Mouse (Mus musculus) hindbrain, postnatal 0 days (tissue): ENCODE results near the gene Kcnn3. TPM values are rescaled to one million over a fixed set of nuclear protein-coding genes. Genes with fewer than 3 reads are reported as not detected.

Source experiments
- ATAC-seq: fragments of 200-750 bp; cut with Nextera tagmentation; 2 replicates; pipeline ENCODE4 v1.8.0; 2017; ENCODE audit warnings: mild to moderate bottlenecking, moderate TSS enrichment, moderate library complexity
- DNase-seq: peaks from one replicate; pipeline ENCODE4 v3.0.0-alpha.2; 2015; ENCODE audit warnings: low spot score
- H3K27ac ChIP-seq: fragments of 300-500 bp; sonication (generic); 2 replicates; pipeline ENCODE4 v1.5.1; 2014; ENCODE audit warnings: mild to moderate bottlenecking
- H3K27me3 ChIP-seq: fragments of 300-500 bp; sonication (generic); 2 replicates; pipeline ENCODE4 v1.6.1; 2014; ENCODE audit warnings: low read length, mixed read lengths; ENCODE audit not compliant: insufficient read depth
- H3K36me3 ChIP-seq: fragments of 300-500 bp; sonication (generic); 2 replicates; pipeline ENCODE4 v1.6.1; 2014; ENCODE audit warnings: low read length, mixed read lengths; ENCODE audit not compliant: insufficient read depth
- H3K4me1 ChIP-seq: fragments of 300-500 bp; sonication (generic); 2 replicates; pipeline ENCODE4 v1.6.1; 2014; ENCODE audit warnings: antibody characterized with exemption, low read length, mixed read lengths; ENCODE audit not compliant: insufficient read depth
- H3K4me2 ChIP-seq: fragments of 300-500 bp; sonication (generic); 2 replicates; pipeline ENCODE4 v1.6.1; 2014; ENCODE audit warnings: low read depth, mild to moderate bottlenecking, low read length, moderate library complexity, mixed read lengths
- H3K4me3 ChIP-seq: fragments of 300-500 bp; sonication (generic); 2 replicates; pipeline ENCODE4 v1.5.1; 2014; ENCODE audit warnings: low read length
- H3K9ac ChIP-seq: fragments of 300-500 bp; sonication (generic); replicated peaks from 2 replicates; pipeline ENCODE4 v1.6.1; 2014; ENCODE audit warnings: mild to moderate bottlenecking, low read length, moderate library complexity, mixed read lengths
- H3K9me3 ChIP-seq: fragments of 300-500 bp; sonication (generic); 2 replicates; pipeline ENCODE4 v1.6.1; 2016; ENCODE audit warnings: low read length, mixed read lengths
- CTCF ChIP-seq: IDR thresholded peaks from 2 replicates; pipeline ENCODE4 v1.5.1; 2016; ENCODE audit warnings: antibody characterized with exemption, control low read depth, low read depth
- WGBS: fragments of 180-500 bp; shearing (Covaris S2); extraction: QIAGEN DNeasy Blood & Tissue Kit; methylation state at CpG from one replicate; pipeline ENCODE4 v1.1.7; 2014; 5-methylcytosine and 5-hydroxymethylcytosine counted together
- polyA plus RNA-seq: library from polyadenylated mRNA; unstranded; fragments of >200 nt; fragmentation: Nextera tagmentation; extraction: Ambion mirVana; gene quantifications from 2 replicates; pipeline ENCODE4 v1.2.1, GENCODE M21; 2015
- total RNA-seq: library from RNA; depleted of rRNA; stranded (reverse); fragments of >200 nt; gene quantifications from 2 replicates; pipeline ENCODE4 v1.2.3, GENCODE M21; 2014

Gene Kcnn3
- total and polyA plus RNA-seq, 2 experiments from 2014 or later = 7.4 to 27.3 TPM

DNA sequence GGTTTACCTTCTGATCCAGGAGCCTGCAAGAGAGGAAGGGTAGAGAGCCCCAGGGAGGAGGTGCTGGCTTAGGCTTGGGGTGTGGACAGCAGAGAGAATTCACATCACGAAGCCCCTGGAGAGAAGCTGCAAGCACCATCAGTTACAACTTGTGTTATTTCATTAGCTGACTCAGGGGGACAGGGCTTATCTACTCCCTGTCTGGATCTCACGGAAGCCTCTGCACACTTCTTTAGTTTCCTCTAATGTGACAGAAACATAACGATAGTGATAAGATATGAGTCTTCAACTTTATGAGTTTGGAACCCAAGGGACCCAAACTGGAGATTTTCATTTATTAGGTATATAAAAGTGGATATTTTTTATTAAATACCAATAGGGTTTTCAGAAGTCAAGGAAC, 50.4 kb downstream of the Kcnn3 start:
- ATAC-seq (no peak), DNase-seq (no peak)
- TF ChIP-seq CTCF = no peak
- no peaks in the 10 kb centered on the region; the same call in 1 of the 2 replicates for H3K36me3 ChIP-seq
- no peak overlapping the region for H3K9ac ChIP-seq
- WGBS = 69% methylated on average over 3 of the region's 3 CpGs
- no peak overlapping the region for H3K4me2 ChIP-seq
- 0 out of 2 replicates have a peak, but pooled peaks cover 7% of the 10 kb centered on the region for H3K4me1 ChIP-seq
- H3K27ac ChIP-seq = peak overlapping the region; percentile 29; the same call in 1 of the 2 replicates
- no peak overlapping the region for H3K4me3 ChIP-seq
- H3K27me3 ChIP-seq = no peaks in the 10 kb centered on the region
- no peaks in the 10 kb centered on the region for H3K9me3 ChIP-seq

DNA sequence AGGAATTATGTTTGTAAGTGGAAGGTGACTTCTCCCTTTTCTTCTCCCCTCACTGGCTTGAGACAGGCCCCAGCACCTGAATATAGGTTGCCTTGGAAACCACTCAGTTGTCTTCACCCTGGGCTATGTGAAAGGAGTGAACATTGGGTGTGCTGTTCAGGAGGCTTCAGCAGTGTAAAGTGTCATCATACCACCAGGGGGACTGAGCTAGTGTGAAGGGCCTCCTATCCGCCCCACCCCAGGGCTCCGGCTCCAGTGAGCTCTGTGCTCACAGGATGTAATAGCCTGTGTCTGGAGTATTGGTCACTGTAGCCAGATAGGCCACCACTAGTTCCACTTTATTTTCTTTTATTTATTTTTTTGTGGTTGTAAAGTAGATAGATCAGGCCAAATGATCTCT, 54.3 kb downstream of the Kcnn3 start:
- H3K4me3 ChIP-seq = no peak overlapping the region
- TF ChIP-seq CTCF = peak; percentile 56
- H3K9me3 ChIP-seq = no peaks in the 10 kb centered on the region
- no peak overlapping the region for H3K9ac ChIP-seq
- DNase-seq (peak; percentile 44), ATAC-seq (peak; percentile 50; the same call in 1 of the 2 replicates)
- H3K4me1 ChIP-seq = 0 out of 2 replicates have a peak, but pooled peaks cover 7% of the 10 kb centered on the region
- 45% methylated on average over 2 of the region's 2 CpGs for WGBS
- no peaks in the 10 kb centered on the region for H3K36me3 ChIP-seq
- H3K27me3 ChIP-seq = no peaks in the 10 kb centered on the region
- H3K4me2 ChIP-seq = no peak overlapping the region
- no peak overlapping the region for H3K27ac ChIP-seq

DNA sequence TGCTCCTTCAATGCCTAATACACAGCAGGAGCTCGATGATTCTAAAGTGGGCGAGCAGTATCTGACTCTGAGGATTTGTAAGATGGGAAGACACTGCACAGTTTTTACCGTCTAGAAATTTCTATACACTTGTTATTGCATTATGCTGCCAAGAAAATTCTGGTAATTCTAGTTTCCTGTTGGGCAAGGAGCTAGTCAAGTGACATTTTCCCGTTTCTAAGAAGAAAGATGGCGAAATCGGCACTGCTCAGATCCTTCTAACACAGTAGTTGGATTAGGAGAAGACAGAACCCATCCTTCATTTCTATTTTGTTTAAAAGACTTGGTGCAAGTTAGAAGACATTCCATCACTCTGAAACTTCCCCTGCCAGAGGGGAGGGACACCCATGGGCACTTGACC, 56.4 kb downstream of the Kcnn3 start:
- no peak overlapping the region for H3K4me3 ChIP-seq
- H3K9me3 ChIP-seq = no peaks in the 10 kb centered on the region
- 92% methylated on average over 6 of the region's 6 CpGs for WGBS
- no peak for TF ChIP-seq CTCF
- H3K4me1 ChIP-seq = no peaks in the 10 kb centered on the region
- no peaks in the 10 kb centered on the region for H3K27me3 ChIP-seq
- H3K9ac ChIP-seq = no peak overlapping the region
- no peak overlapping the region for H3K27ac ChIP-seq
- DNase-seq = no peak
- ATAC-seq = no peak
- no peaks in the 10 kb centered on the region for H3K36me3 ChIP-seq
- no peak overlapping the region for H3K4me2 ChIP-seq

DNA sequence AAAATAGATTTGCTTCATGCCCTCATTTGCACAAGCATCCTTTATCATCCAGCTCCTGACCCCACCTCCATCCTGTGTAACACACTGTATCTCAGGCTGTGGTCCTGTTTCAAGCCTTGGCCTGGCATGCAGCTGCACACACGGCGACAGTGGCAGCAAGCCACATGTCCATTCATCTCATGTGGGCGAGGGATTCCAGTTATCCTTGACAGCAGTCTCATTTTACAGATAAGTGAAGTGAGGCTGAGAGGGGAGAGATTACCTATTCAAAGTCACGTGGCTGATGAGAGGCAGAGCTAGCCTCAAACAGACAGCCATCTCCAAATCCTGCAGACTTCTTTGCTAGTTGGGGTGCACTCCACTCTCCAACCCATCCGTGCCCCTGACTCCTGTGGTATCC, 57.2 kb downstream of the Kcnn3 start:
- no peak overlapping the region for H3K9ac ChIP-seq
- no peak overlapping the region for H3K4me2 ChIP-seq
- ATAC-seq (no peak), DNase-seq (no peak)
- no peaks in the 10 kb centered on the region for H3K36me3 ChIP-seq
- no peak overlapping the region for H3K4me3 ChIP-seq
- H3K27ac ChIP-seq = no peak overlapping the region
- H3K9me3 ChIP-seq = no peaks in the 10 kb centered on the region
- no peaks in the 10 kb centered on the region for H3K27me3 ChIP-seq
- WGBS = 74% methylated on average over 5 of the region's 5 CpGs
- H3K4me1 ChIP-seq = no peaks in the 10 kb centered on the region
- TF ChIP-seq CTCF = no peak

DNA sequence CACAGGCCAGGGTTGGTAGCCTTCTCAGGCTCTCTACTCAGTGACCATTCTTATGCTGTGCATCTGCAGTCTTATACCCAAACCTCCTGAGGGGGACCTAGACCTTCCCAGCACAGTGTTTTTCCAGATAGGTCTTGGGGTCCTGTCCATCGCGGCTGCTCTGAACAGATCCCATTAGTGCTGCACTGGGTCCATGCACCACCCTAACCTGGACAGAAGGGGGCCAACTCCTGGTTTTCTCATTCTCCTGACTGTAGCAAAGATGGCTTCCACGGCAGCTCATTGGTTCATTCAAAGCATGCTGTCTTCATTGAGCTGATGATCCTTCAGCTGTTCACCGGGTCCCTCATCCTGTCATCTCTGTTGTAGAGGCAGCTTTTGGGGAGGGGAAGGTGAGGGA, 58.1 kb downstream of the Kcnn3 start:
- Histone ChIP-seq H3K4me2 (no peak overlapping the region), H3K27me3 (no peaks in the 10 kb centered on the region), H3K27ac (no peak overlapping the region), H3K9me3 (no peaks in the 10 kb centered on the region), H3K9ac (no peak overlapping the region), H3K36me3 (no peaks in the 10 kb centered on the region), H3K4me3 (no peak overlapping the region), H3K4me1 (no peaks in the 10 kb centered on the region)
- DNase-seq = no peak
- peak; percentile 54; the same call in 1 of the 2 replicates for ATAC-seq
- 80% methylated on average over 4 of the region's 4 CpGs for WGBS
- TF ChIP-seq CTCF = peak; percentile 39

DNA sequence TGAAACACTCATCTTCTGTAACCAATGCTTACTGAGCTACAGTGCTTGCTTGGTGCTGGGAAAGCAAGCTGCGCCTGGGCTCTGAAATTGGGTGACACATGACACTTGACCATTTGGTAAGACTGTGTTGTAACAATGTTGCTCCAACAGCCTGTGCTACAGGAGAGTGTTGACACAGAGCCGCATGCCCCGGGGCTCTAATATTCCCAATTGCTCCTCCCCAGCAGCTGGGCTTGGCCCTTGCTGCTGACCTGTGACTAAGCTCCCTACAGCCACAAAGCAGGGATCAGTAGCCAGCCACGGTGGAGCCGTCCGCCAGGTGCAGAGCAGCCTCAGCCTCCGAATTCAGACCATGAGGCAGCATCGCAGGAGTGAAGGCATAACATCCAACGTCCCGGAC, 58.8 kb downstream of the Kcnn3 start:
- Histone ChIP-seq H3K36me3 (no peaks in the 10 kb centered on the region), H3K9me3 (no peaks in the 10 kb centered on the region), H3K4me1 (no peaks in the 10 kb centered on the region), H3K4me3 (no peak overlapping the region), H3K9ac (no peak overlapping the region), H3K27ac (no peak overlapping the region), H3K27me3 (no peaks in the 10 kb centered on the region), H3K4me2 (no peak overlapping the region)
- WGBS = 76% methylated on average over 10 of the region's 10 CpGs
- no peak for DNase-seq
- no peak for TF ChIP-seq CTCF
- ATAC-seq = no peak

DNA sequence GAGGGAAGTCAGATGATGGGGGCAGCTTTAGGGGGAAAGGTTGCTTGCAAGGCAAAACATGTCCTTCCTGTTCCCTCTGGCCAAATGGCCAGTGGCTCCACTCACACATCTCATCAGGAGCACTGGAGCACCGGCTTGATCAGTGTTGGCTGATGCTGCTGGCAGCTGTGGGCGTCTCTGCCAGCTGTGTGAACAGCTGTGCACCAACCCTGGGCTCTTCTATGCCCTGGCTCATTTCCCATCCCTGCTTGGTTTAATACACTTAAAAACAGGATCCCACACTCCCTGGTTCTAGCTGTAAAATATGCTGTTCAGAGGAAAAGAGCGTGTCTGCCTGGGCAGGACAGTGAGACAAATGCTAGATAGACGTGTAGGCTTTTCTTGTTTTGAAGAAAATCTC, 64.3 kb downstream of the Kcnn3 start:
- peak overlapping the region; percentile 1; the same call in 1 of the 2 replicates for H3K27ac ChIP-seq
- no peaks in the 10 kb centered on the region for H3K36me3 ChIP-seq
- H3K9ac ChIP-seq = no peak overlapping the region
- H3K4me1 ChIP-seq = peaks cover 14% of the 10 kb centered on the region; the same call in 1 of the 2 replicates
- DNase-seq (peak; percentile 40), ATAC-seq (no peak)
- no peak for TF ChIP-seq CTCF
- H3K4me2 ChIP-seq = no peak overlapping the region
- H3K9me3 ChIP-seq = no peaks in the 10 kb centered on the region
- WGBS = 60% methylated on average over 4 of the region's 4 CpGs
- no peak overlapping the region for H3K4me3 ChIP-seq
- H3K27me3 ChIP-seq = no peaks in the 10 kb centered on the region
